Mouse (Mus musculus): ENCODE results near the gene Gpr107. TPM values are rescaled to one million over a fixed set of nuclear protein-coding genes. Genes with fewer than 3 reads are reported as not detected.

Gene Gpr107
- polyA plus RNA-seq (2016; fragmentation: Nextera tagmentation; extraction: Ambion mirVana) = 36.4 and 38.9 TPM in 2 replicates

DNA sequence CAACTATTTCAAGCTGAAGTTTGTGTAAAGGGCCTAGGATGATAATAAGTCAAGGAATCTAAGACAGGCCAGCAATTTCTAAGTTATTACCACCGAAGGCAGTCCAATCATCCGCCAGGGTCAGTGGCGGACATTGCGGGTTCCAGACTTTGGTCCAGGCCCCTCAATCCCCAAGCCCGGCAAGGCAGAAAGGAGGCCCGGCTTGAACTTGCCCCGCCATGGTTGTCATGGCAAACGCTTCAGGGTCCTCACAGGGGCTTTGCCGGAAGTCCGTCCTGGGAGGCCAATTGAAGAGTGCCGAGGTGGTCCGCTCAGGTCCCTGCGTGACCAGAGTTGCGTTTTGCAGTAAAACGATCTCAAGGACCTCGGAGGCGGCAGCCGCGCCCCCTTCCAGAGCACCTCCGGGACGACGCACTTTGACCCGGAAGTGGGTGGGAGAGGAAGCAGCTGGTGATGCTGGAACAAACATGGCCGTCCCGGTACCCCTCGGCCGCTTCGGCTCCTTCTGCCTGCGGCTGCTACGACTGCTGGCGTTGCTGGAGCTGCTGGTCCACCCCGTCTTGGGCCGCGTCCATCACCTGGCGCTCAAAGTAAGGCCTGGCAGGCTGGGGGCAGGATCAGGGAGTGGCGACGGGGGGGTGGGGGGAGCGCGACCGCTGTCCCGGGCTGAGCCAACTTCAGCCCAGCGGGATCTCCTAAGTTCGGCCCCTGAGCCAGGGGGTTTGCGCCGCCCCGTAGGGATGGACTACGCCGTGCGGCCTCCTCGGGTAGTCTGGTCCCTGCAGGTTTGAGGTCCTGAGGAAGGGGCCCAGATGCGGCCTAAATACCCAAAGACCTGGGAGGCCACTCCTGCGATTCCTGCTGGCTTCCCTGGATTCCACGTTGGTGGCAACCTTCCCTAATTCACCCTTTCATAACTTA lies at the start of gene Gpr107:
TSS of gene Gpr107 (plus strand) at position 425 of the 921 bp plus-strand sequence.
- Histone ChIP-seq H3K9me3 (no peaks in the 10 kb centered on the region), H3K4me2 (peak within 1 kb of the TSS; percentile 83), H3K4me3 (replicated peaks) (peak within 1 kb of the TSS; percentile 96), H3K4me1 (replicated peaks) (peaks cover 19% of the 10 kb centered on the region), H3K27me3 (no peaks in the 10 kb centered on the region), H3K36me3 (peaks cover 24% of the 10 kb centered on the region), H3K9ac (replicated peaks) (peak within 1 kb of the TSS; percentile 91), H3K27ac (peak within 1 kb of the TSS; percentile 75)
- peak; percentile 93 for ATAC-seq (ENCODE audit: insufficient number of reproducible peaks, insufficient read depth, low FRiP score, low TSS enrichment, low read depth)
- under 1% methylated on average over 53 of the region's 53 CpGs for WGBS

DNA sequence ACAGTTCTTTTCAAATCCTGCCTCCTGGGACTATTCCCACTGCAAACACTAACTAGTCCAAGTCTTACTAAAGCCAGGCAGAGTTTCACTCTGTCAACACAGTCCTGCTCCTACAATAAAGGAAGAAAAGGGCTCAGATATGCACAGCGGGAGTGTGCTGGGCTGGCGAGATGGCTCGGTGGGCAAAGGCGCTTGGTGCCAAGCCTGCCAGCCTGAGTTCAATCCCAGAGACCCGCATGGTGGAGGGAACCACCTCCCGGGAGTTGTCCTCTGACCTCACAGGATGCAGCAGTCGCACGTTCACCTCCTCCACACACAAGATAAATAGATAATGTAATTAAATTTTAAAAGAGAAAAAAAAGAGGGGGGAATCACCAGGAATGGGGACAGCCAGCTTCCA lies 48.8 kb upstream of the Gpr107 start:
- no peak overlapping the region for H3K9ac ChIP-seq (replicated peaks)
- H3K27me3 ChIP-seq = no peaks in the 10 kb centered on the region
- WGBS = 81% methylated on average over 8 of the region's 8 CpGs
- no peak for ATAC-seq (ENCODE audit: insufficient number of reproducible peaks, insufficient read depth, low FRiP score, low TSS enrichment, low read depth)
- no peak overlapping the region for H3K4me3 ChIP-seq (replicated peaks)
- H3K36me3 ChIP-seq = peaks cover 8% of the 10 kb centered on the region; the same call in 1 of the 2 replicates
- H3K4me2 ChIP-seq = no peak overlapping the region
- H3K27ac ChIP-seq = no peak overlapping the region
- H3K4me1 ChIP-seq (replicated peaks) = peaks cover 16% of the 10 kb centered on the region
- no peaks in the 10 kb centered on the region for H3K9me3 ChIP-seq

DNA sequence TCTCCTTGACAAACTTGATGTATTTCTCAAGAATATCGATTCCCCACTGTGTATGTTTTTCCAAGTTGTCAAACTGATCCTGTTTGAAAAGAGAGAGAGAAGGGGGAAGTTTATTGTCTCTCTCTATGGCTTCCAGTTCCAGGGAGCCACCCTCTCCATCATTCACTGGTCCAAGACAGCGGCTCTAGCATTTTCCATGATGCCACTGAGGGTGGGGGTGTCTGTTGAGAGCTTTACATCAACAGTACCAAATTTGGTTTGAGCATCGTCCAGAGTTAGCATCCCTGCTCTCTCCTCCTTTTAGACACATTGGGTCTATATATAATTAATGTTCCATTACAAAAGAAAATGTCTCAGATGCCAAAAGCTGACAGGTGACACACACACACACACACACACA lies 46.8 kb upstream of the Gpr107 start:
- no peak for ATAC-seq (ENCODE audit: insufficient number of reproducible peaks, insufficient read depth, low FRiP score, low TSS enrichment, low read depth)
- H3K27me3 ChIP-seq = no peaks in the 10 kb centered on the region

GRCm38 (mm10) chr2:31106004-31106403 lies 46.1 kb upstream of the Gpr107 start:
- H3K27ac ChIP-seq = no peak overlapping the region
- peaks cover 19% of the 10 kb centered on the region for H3K4me1 ChIP-seq (replicated peaks)
- H3K9me3 ChIP-seq = no peaks in the 10 kb centered on the region
- no peaks in the 10 kb centered on the region; the same call in 1 of the 2 replicates for H3K36me3 ChIP-seq
- H3K27me3 ChIP-seq = no peaks in the 10 kb centered on the region
- H3K4me2 ChIP-seq = no peak overlapping the region
- WGBS = 95% methylated on average over 3 of the region's 3 CpGs
- no peak overlapping the region for H3K9ac ChIP-seq (replicated peaks)
- no peak overlapping the region for H3K4me3 ChIP-seq (replicated peaks)
- ATAC-seq (ENCODE audit: insufficient number of reproducible peaks, insufficient read depth, low FRiP score, low TSS enrichment, low read depth) = no peak

More for the DNA sequence above, 46.8 kb upstream of the Gpr107 start:
- WGBS = 88% methylated on average over 3 of the region's 3 CpGs
- H3K9ac ChIP-seq (replicated peaks) = no peak overlapping the region
- H3K4me3 ChIP-seq (replicated peaks) = no peak overlapping the region
- no peak overlapping the region for H3K4me2 ChIP-seq
- H3K4me1 ChIP-seq (replicated peaks) = peaks cover 17% of the 10 kb centered on the region
- no peak overlapping the region for H3K27ac ChIP-seq
- no peaks in the 10 kb centered on the region for H3K9me3 ChIP-seq
- H3K36me3 ChIP-seq = peaks cover 1% of the 10 kb centered on the region; the same call in 1 of the 2 replicates

GRCm38 (mm10) chr2:31106621-31107320 lies 45.3 kb upstream of the Gpr107 start:
- 42% methylated on average over 11 of the region's 11 CpGs for WGBS
- H3K4me3 ChIP-seq (replicated peaks) = no peak overlapping the region
- H3K4me1 ChIP-seq (replicated peaks) = peaks cover 19% of the 10 kb centered on the region
- ATAC-seq (ENCODE audit: insufficient number of reproducible peaks, insufficient read depth, low FRiP score, low TSS enrichment, low read depth) = 0 out of 2 replicates have a peak, but pooled peaks have one; percentile 26
- H3K9ac ChIP-seq (replicated peaks) = no peak overlapping the region
- no peaks in the 10 kb centered on the region for H3K36me3 ChIP-seq
- no peaks in the 10 kb centered on the region for H3K9me3 ChIP-seq
- H3K27me3 ChIP-seq = no peaks in the 10 kb centered on the region
- no peak overlapping the region for H3K4me2 ChIP-seq
- H3K27ac ChIP-seq = peak overlapping the region; percentile 42

GRCm38 (mm10) chr2:31108186-31108585 lies 43.9 kb upstream of the Gpr107 start:
- whole genome bisulfite sequencing = 77% methylated on average over 6 of the region's 6 CpGs
- no peak for ATAC-seq (ENCODE audit: insufficient number of reproducible peaks, insufficient read depth, low FRiP score, low TSS enrichment, low read depth)
- H3K4me1 ChIP-seq (replicated peaks) = peaks cover 19% of the 10 kb centered on the region
- no peaks in the 10 kb centered on the region for H3K9me3 ChIP-seq
- H3K27me3 ChIP-seq = no peaks in the 10 kb centered on the region
- 0 out of 2 replicates have a peak, but pooled peaks cover 4% of the 10 kb centered on the region for H3K36me3 ChIP-seq
- no peak overlapping the region for H3K9ac ChIP-seq (replicated peaks)
- no peak overlapping the region for H3K4me2 ChIP-seq
- H3K27ac ChIP-seq = no peak overlapping the region
- no peak overlapping the region for H3K4me3 ChIP-seq (replicated peaks)

DNA sequence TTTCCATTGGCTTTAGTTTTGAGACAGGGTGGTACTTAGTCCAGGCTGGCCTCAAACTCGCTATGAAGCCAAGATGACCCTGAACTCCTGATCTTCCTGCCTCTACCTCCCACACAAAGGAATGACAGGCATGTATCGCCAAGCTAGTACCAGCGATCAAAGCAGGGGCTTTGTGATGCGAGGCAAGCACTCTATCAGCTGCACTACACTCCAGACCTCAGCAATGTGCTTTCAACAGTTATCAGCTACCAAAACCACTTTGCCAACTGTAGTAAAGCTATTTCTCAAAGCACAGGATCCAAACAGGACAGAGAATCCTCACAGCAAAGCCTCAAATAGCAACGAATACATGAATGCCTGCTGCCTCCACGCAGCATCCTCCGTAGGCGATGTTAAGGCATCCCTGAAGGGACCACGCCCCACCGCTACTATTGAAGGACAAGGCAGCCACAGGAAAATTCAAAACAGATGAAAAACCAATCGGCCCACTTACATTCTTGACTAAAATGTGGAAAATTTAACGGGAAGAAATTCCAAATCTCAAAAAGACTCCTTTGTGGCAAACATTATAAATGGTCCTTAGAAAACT lies 42.1 kb upstream of the Gpr107 start:
- ATAC-seq (ENCODE audit: insufficient number of reproducible peaks, insufficient read depth, low FRiP score, low TSS enrichment, low read depth) = no peak

DNA sequence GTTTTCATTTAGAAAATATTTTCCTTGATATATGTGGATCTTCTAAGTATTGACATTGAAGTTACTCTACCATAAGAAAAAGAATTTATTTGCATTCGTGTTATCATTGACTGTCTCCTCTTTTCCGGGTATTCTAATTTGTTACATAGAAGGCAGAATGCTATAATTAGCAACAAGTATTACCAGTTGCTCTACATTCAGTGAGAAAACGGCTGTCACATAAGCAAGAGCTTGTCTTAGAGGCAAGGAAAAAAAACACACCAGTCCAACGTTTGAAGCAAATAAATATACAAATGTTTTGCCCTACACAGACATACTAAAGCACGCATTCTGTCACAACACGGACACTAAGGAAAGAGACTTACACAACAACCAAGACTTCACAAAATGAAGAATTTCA lies 40.4 kb upstream of the Gpr107 start:
- Histone ChIP-seq H3K27me3 (no peaks in the 10 kb centered on the region), H3K4me2 (no peak overlapping the region), H3K4me1 (replicated peaks) (peaks cover 35% of the 10 kb centered on the region), H3K9me3 (peaks cover 6% of the 10 kb centered on the region; the same call in 1 of the 2 replicates), H3K4me3 (replicated peaks) (no peak overlapping the region), H3K9ac (replicated peaks) (no peak overlapping the region), H3K36me3 (0 out of 2 replicates have a peak, but pooled peaks cover 4% of the 10 kb centered on the region), H3K27ac (no peak overlapping the region)
- no peak for ATAC-seq (ENCODE audit: insufficient number of reproducible peaks, insufficient read depth, low FRiP score, low TSS enrichment, low read depth)
- WGBS = 63% methylated on average over 6 of the region's 6 CpGs

More for the DNA sequence above, 42.1 kb upstream of the Gpr107 start:
- Histone ChIP-seq H3K36me3 (0 out of 2 replicates have a peak, but pooled peaks cover 4% of the 10 kb centered on the region), H3K4me2 (no peak overlapping the region), H3K9me3 (peaks cover 6% of the 10 kb centered on the region; the same call in 1 of the 2 replicates), H3K27me3 (no peaks in the 10 kb centered on the region), H3K4me1 (replicated peaks) (peaks cover 21% of the 10 kb centered on the region), H3K9ac (replicated peaks) (no peak overlapping the region), H3K4me3 (replicated peaks) (no peak overlapping the region), H3K27ac (0 out of 2 replicates have a peak overlapping the region, but pooled peaks have one; percentile 29)
- 77% methylated on average over 12 of the region's 12 CpGs for WGBS

DNA sequence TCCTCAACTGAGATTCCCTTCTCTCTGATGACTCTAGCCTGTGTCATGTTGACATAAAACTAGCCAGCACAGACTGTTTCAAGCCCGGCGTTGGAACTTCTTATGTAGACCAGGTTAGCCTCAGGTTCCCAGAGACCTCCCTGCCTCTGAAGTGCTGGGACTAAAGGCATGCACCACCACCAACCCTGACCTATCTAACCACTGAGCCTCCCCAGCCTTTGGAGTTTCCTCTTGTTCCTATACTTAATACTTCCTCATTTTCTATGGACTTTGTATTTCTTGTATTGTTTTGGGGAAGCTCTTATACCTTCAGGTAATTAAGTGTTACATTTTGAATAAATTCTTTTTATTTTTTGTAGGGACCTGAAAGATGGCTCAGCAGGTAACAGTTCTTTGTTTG lies 37.9 kb upstream of the Gpr107 start:
- peaks cover 20% of the 10 kb centered on the region for H3K4me1 ChIP-seq (replicated peaks)

DNA sequence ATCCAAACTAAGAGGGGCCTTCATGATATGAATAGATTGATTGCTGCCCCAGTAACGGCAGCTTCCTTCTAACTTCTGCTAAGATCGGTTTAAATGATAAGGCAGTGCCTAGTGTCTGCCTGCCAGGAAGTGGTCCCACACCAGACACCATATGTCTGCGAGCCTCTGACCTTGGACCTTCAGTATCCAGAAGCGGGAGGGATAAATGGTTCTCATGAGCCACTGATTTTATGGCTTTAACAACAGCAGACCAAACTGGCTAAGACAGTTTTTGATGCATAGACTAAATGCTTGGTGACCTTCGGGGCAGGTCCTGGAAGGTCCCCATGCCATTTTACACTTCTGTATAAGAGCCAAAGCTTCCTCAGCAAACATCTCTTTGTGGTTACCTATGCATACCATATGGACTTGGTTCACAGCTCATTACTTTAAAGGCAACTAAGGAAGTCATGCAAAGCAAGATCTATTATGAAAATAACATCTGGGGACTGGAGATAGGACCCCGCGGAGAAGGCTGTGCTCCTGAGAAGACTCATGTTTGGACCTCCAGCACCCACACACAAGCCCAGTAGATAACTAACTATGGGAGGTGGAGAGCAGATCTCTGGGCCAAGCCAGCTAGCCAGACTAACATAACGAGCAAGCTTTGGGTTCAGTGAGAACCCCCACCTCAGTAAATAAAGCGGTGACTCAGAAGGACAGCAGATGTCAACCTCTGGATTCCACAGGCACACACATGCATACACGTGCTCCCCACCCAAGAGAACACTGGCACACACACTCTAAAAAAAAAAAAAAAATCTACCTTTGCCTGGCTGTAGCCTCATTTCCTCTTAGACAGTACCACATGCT lies 36.8 kb upstream of the Gpr107 start:
- H3K4me3 ChIP-seq (replicated peaks) = no peak overlapping the region
- no peaks in the 10 kb centered on the region for H3K27me3 ChIP-seq
- H3K27ac ChIP-seq = peak overlapping the region; percentile 68
- no peak overlapping the region for H3K4me2 ChIP-seq
- H3K4me1 ChIP-seq (replicated peaks) = peaks cover 20% of the 10 kb centered on the region
- H3K9me3 ChIP-seq = peaks cover 6% of the 10 kb centered on the region; the same call in 1 of the 2 replicates
- 0 out of 2 replicates have a peak, but pooled peaks cover 4% of the 10 kb centered on the region for H3K36me3 ChIP-seq
- ATAC-seq (ENCODE audit: insufficient number of reproducible peaks, insufficient read depth, low FRiP score, low TSS enrichment, low read depth) = no peak
- WGBS = 38% methylated on average over 10 of the region's 10 CpGs
- H3K9ac ChIP-seq (replicated peaks) = no peak overlapping the region

More for the DNA sequence above, 37.9 kb upstream of the Gpr107 start:
- WGBS = 96% methylated on average over 2 of the region's 2 CpGs
- Histone ChIP-seq H3K9me3 (peaks cover 6% of the 10 kb centered on the region; the same call in 1 of the 2 replicates), H3K27ac (no peak overlapping the region), H3K9ac (replicated peaks) (no peak overlapping the region), H3K4me3 (replicated peaks) (no peak overlapping the region), H3K4me2 (no peak overlapping the region), H3K27me3 (no peaks in the 10 kb centered on the region), H3K36me3 (0 out of 2 replicates have a peak, but pooled peaks cover 4% of the 10 kb centered on the region)
- no peak for ATAC-seq (ENCODE audit: insufficient number of reproducible peaks, insufficient read depth, low FRiP score, low TSS enrichment, low read depth)
